9 mouse cellular contexts compared by ENCODE assay signal in the genomic region with DNA sequence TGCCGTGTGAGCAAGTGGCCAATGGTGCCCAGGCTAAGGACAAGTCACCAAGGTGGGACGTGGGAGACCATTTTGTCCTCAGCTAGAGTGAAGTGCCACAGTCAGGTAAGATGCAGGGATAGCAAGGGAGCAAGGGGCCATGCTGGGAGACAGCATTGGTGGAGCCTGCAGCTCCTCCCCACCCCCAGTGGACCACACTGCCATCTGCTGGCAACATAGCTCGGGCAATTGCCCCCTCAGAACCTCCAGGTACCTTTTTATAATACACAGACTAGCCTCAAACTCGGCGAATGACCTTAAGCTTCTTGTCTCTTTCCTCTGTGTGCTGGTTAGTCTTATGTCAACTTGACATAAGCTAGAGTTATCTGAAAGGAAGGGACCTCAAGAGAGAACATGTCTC.
DNase-seq lines count a peak whose midpoint lies in the region; TF ChIP-seq lines count a peak whose summit lies in the region.
"Had no signal": no experiment of that assay in that cellular context is flagged by ENCODE, and none has a peak within 500 bp of the region (broad histone marks: within the 10 kb centered on the region; RNA-seq: fewer than 3 reads in every experiment).

No protein-coding gene starts in this region.

- peak; percentile 78 for TF ChIP-seq CTCF in layer of hippocampus, adult 2 months (conservative IDR thresholded peaks at IDR 0.05)
- TF ChIP-seq CTCF in MEL (IDR thresholded peaks at IDR 0.05 in 2 of 3, conservative IDR thresholded peaks at IDR 0.05 in 1 of 3; ENCODE audit: control insufficient read depth in 1 of 3, insufficient read depth in 1 of 3, low read depth in 2 of 3, low read length in 3 of 3, poor library complexity in 1 of 3, severe bottlenecking in 1 of 3), result peak; percentile 71 to 79 (median 78); a peak in 5 of 6 replicates

- DNase-seq in layer of hippocampus, adult 2 months (ENCODE audit: low spot score in 2 of 2), result no peak
- DNase-seq in layer of hippocampus, postnatal 36 days, result no peak
- DNase-seq in MEL (ENCODE audit: low read depth, low spot score), result peak; percentile 52
- peak; percentile 37 for DNase-seq in gastrocnemius, postnatal 10 days
- DNase-seq in lung, postnatal 25 days (ENCODE audit: low spot score), result peak; percentile 38
- DNase-seq in urinary bladder, postnatal 14 days (ENCODE audit: low spot score), result peak; percentile 28
- no peak for DNase-seq in right cerebral cortex, postnatal 14 days
- DNase-seq in left cerebral cortex, adult 8-10 months (ENCODE audit: low spot score in 2 of 2), result no peak

- no peaks in the 10 kb centered on the region for H3K4me1 ChIP-seq in MEL (ENCODE audit: control insufficient read depth in 1 of 2, insufficient read depth in 2 of 2, low read length in 2 of 2)
- H3K4me1 ChIP-seq: embryonic facial prominence, embryonic 12.5 days had no signal

- H3K36me3 ChIP-seq in MEL (ENCODE audit: control insufficient read depth in 1 of 2, insufficient read depth in 2 of 2, low read length in 2 of 2), result no peaks in the 10 kb centered on the region
- H3K36me3 ChIP-seq: embryonic facial prominence, embryonic 12.5 days had no signal

- TF ChIP-seq RAD21 in MEL (IDR thresholded peaks at IDR 0.05; ENCODE audit: low read depth, low read length), result peak; percentile 79

- no peak for TF ChIP-seq POLR2A in MEL (IDR thresholded peaks at IDR 0.05; ENCODE audit: control insufficient read depth in 1 of 2, insufficient read depth in 1 of 2, low read depth in 1 of 2, low read length in 2 of 2, poor library complexity in 1 of 2)

- no peak overlapping the region for H3K9ac ChIP-seq in MEL (ENCODE audit: control insufficient read depth, low read depth, low read length, poor library complexity, severe bottlenecking)
- H3K9ac ChIP-seq: embryonic facial prominence, embryonic 12.5 days had no signal

- no peaks in the 10 kb centered on the region for H3K9me3 ChIP-seq in MEL (replicated peaks; ENCODE audit: insufficient read depth, low read length)
- H3K9me3 ChIP-seq: embryonic facial prominence, embryonic 12.5 days had no signal

- TF ChIP-seq EP300 in MEL (IDR thresholded peaks at IDR 0.05; ENCODE audit: low read depth in 1 of 2, low read length in 2 of 2), result no peak

- no peaks in the 10 kb centered on the region for H3K79me2 ChIP-seq in MEL (ENCODE audit: control insufficient read depth, insufficient read depth, low read length, poor library complexity)

- H3K27me3 ChIP-seq in MEL (ENCODE audit: control insufficient read depth in 1 of 2, insufficient read depth in 2 of 2, low read length in 2 of 2), result no peaks in the 10 kb centered on the region
- H3K27me3 ChIP-seq: embryonic facial prominence, embryonic 12.5 days had no signal

- H3K27ac ChIP-seq in layer of hippocampus, adult 2 months, result no peak overlapping the region
- H3K27ac ChIP-seq in MEL (ENCODE audit: control insufficient read depth, low read depth, low read length), result no peak overlapping the region
- H3K27ac ChIP-seq: embryonic facial prominence, embryonic 12.5 days had no signal

- no peak overlapping the region for H3K4me3 ChIP-seq in layer of hippocampus, adult 2 months
- H3K4me3 ChIP-seq in MEL (ENCODE audit: control insufficient read depth in 1 of 2, insufficient read depth in 1 of 2, low read depth in 2 of 2, low read length in 2 of 2), result no peak overlapping the region
- H3K4me3 ChIP-seq: embryonic facial prominence, embryonic 12.5 days had no signal

TF ChIP-seq in MEL, 35 proteins besides CTCF, POLR2A, EP300 and RAD21:
- TF ChIP-seq USF2 (IDR thresholded peaks at IDR 0.05; ENCODE audit: borderline replicate concordance in 1 of 2, insufficient read depth in 1 of 2, low read depth in 1 of 2, low read length in 2 of 2) (no peak), SMC3 (IDR thresholded peaks at IDR 0.05; ENCODE audit: low read depth, low read length) (peak; percentile 90), ZC3H11A (IDR thresholded peaks at IDR 0.05; ENCODE audit: low read depth, low read length) (peak; percentile 79)

Comparison
In these comparisons a context has a peak if more than half of its experiments do, and no peak if none do; other contexts are left out.
1. DNase-seq: peak in MEL (single experiment), gastrocnemius, postnatal 10 days (single experiment), lung, postnatal 25 days (single experiment) and urinary bladder, postnatal 14 days (single experiment); none in layer of hippocampus, adult 2 months (0 of 2), layer of hippocampus, postnatal 36 days (0 of 2), right cerebral cortex, postnatal 14 days (single experiment) and left cerebral cortex, adult 8-10 months (0 of 2).